Mouse (Mus musculus): Measurements from ENCODE around the gene Nckap5.
"Not testable (repeated sequence)": the region's sequence is repeated elsewhere in the genome, so short reads cannot be mapped to it uniquely, and the experiment has no call there.

The Nckap5 gene

DNA sequence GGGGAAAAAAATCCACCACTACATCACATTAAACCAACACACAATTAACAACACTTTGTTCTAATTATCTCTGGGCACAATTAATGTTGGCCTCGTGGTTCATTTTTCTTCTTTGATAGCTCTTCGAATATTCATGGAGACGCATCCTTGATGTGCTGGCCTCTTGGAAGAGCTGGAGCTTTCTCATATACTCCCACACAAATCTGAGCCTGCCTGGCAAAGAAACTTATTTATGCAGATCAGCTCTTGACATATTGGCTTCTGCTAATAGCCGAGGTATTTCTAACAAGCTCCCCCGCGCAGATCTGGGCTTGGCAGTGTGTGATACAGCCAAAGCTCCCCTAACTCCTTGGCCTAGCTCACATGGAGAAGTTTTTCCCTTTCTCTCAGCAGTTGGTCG lies 621.5 kb downstream of the Nckap5 start:
- in situ Hi-C loops (cut with MboI, MseI), result no loop called here

DNA sequence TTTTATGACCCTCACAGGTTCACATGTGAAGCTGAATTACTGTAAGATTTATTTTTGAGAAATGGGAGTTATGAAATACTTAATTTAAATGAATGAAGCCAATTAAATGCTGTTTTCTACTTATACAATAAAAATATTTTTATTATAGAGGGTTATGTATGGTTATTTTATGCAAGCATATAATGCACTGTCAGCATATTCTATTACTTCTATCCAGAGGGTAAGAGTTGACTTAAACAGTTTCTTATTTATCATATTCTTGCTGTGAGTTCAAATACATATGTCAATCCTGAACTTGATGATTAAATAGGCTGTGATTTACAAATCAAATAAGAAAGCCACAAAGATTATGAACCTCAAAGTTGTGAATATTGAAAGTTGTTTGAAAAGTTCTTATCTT lies 633.7 kb downstream of the Nckap5 start:
- in situ Hi-C loops (cut with MboI, MseI), result loop anchor here (10.0 kb wide), 1 partner anchor 1392 kb away; no protein-coding TSS in a partner anchor

DNA sequence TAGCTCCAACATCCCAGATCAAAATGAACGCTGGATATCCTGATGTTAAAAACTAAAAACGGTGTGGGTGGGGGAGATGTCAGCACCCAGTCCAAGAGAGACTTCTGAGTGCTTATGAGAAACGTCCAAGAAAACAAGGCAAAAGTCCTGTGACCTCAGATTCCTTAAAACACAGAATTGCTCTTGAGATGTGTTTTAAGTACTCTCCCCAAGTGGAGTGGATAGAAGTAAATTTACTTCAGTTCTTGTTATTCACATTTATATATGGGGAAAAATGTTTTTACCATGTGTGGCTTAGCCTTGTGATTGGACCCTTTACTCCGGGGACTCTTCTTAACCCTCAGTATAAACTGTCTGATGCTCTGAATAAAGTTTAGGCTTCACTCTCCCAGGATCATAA lies 640.2 kb downstream of the Nckap5 start:
- in situ Hi-C loops (cut with MboI, MseI), result loop anchor here (10.0 kb wide), 1 partner anchor 1386 kb away; no protein-coding TSS in a partner anchor

DNA sequence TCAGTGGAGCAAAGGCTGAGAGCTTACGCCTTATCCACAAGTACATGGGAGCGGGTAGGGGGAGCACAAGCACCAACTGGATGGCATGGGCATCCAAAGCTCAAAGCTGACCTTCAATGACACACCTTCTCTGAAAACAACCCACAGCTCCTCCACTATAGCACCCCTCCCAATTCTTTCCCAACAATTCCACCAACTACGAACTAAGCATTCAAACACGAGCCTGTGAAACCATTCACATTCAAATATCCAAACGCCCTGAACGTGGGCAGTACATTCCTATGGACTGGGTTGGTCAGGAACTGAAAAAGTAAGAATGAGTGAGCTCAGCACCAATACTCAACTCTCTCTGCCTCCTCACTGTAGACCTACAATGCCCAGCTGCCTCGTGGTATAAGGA lies 646.8 kb downstream of the Nckap5 start:
- in situ Hi-C loops (cut with MboI, MseI), result no loop called here

DNA sequence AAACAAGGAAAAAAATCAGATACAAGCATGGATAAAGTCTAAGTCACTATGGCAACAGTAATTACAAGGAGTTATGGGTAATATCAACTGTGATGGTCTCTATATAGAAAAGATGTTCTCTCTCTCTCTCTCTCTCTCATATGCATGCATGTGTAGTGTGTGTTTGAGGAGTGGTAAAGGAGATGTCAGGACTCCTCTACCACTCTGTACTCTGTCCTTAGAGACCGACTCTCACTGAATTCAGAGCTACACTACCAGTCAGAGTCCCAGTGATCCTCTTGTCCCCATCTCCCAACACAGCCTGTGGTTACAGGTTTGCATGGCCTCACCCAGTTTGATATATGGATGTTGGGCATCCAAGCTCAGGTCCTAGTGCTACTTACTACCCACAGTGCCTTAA lies 662.0 kb downstream of the Nckap5 start:
- in situ Hi-C loops (cut with MboI, MseI), result no loop called here

DNA sequence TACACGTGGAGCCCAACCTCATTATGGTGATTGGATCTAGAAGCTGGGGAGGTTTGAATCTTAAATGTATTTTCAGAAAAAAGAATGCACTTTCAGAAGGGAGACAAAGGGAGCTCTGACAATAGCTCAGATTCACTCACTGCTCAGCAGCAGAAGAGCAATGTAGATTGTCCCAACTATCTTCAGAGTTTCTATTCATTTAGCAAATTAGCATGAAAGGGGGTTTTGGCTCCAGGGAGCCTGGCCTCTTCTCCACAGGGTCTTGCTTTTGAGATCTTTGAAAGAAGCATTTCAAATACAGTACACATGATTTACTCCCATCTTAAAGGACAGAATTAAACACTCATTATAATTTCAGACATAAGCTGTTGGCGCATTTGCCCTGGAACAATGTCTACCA lies 662.5 kb downstream of the Nckap5 start:
- in situ Hi-C loops (cut with MboI, MseI), result no loop called here

DNA sequence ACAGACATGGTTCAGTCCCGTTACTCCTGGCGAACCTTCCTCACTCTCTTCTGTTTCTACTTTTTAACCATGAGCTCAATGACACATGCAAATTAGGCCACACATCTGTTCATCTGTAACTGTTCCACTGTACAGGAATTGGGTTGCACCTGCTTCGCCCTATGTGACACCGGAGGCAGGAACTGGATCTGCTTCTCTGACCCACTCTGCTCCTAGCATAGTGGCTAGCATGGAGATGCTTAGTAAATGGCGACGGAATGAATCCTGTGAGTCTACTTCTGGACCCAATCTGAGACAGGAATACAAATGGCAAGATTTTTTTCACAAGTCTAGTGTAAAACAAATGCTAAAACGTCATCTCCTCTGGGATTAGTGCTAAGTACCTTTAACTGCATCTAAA lies 663.1 kb downstream of the Nckap5 start:
- in situ Hi-C loops (cut with MboI, MseI), result no loop called here

DNA sequence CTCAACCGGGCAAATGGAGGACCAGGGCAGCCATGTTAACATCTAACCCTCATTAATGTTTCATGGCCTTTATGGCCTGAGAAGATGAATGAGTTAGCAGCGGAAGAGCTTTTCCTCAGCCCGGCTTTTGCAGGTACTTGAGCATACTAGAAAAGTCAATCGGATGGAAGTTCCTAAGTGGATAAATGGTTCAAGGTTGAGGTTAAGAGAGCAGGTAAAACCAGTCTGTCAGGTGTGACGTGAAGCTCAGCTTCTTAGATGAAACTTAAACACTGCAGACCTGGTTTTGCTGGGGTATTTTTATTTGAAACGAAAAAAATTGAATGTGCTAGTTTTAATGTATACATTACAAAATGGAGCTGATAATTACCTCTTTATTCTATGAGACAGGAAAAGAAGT lies 671.3 kb downstream of the Nckap5 start:
- in situ Hi-C loops (cut with MboI, MseI), result no loop called here

DNA sequence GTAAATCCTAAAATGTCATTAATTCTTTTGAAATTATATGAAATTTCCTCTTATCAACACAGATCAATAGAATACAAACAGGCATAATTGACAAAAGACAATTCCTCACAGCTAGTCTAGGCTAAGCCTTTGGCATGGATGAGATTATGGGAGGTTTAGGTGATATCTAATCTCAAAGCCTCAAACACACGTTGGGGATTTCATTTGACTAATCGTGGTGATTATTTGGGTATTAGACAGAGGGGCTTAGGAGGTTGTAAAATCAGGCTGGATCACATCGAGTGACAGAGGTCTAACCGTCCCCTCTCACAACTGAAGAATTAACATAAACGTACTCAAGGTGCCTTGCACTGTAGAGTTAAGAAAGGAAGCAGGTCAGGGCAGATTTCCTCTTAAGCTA lies 674.8 kb downstream of the Nckap5 start:
- in situ Hi-C loops (cut with MboI, MseI), result no loop called here

DNA sequence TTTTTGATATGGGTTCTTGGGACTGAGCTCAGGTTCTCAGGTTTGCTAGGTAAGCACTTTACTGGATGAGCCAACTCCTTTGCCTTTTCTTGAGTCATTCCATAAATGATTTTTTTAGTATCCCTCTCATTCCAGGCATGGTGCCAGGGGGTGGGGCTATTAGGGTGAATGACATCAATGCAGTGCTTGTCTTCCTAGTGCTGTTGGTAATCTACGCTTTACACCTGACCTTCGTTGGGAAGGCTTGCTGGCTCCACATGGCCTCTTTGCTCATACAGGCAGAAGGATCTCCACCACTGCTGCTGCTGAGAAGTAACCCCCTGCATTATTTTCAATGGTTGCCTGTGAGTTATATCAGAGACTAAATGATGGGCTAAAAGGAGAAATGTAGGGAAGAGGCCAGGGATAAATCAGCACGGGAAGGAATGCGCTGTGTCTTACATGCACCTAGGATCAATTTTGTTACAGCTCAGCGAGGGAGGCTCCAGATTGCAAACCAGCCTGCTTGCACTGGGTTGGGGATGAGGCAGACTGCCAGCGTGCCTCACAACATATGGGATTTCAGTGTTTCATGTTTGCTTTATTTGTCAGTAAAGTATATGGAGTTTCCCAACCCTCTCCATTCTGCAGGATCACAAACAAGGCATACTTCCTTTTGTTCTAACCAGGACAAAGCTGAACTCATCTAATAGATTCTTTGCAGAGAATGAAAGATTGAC lies 676.9 kb downstream of the Nckap5 start:
- in situ Hi-C loops (cut with MboI, MseI), result no loop called here

DNA sequence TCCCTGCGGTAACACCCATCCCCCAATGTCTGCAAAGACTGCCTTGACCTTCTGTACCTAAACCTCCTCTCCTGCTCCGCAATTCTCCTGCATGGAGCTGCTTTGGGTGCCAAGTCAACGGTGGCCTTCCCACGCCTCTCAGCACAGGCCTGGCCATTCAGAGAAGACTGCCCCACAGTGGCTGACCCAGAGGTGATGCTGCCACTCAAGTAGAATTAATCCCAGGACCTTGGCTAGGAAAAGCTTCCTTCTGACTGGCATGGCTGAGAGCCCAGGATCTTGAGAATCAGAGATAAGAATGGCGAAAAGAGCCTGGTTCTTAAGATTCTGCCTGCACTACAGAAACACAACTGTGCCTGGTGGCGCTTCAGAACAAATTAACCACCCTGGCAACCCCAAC lies 678.4 kb downstream of the Nckap5 start:
- in situ Hi-C loops (cut with MboI, MseI), result no loop called here

DNA sequence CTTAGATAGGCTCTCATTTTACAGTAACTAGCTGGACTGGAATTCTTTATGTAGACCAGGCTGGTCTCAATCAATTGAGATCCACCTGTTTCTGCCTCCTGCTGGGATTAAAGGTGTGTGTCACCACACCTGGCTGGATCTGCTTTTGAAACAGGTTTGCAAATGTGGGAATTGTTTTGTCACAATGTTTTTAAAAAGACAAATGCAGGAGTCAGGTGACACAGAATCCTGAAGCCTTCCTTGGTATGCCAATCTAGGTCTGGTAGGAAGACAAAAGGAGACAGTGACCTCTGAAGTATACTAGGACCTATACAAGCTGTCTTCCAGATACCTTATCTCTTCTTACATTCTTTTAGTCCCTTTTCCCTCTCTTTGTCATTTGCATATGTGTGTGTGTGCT lies 680.6 kb downstream of the Nckap5 start:
- in situ Hi-C loops (cut with MboI, MseI), result no loop called here

DNA sequence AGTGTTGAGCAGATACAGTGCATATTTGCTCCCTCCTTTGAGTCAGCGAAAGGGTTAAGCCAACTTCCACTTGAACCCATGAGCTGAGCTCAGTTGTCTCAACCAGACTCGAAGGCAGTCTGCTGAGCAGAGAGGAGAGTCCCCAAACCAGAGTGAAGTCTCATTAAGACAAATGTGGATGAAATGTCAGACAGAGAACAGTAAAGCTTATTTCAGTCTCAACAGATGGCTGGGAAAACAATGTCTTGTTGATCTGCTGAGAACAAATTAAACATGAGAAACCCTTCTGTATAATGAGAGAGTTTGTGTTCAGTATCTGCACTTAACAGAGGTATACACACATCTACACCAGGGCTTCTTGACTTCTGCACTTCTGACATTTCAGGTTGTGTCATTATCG lies 694.9 kb downstream of the Nckap5 start:
- in situ Hi-C loops (cut with MboI, MseI), result no loop called here

DNA sequence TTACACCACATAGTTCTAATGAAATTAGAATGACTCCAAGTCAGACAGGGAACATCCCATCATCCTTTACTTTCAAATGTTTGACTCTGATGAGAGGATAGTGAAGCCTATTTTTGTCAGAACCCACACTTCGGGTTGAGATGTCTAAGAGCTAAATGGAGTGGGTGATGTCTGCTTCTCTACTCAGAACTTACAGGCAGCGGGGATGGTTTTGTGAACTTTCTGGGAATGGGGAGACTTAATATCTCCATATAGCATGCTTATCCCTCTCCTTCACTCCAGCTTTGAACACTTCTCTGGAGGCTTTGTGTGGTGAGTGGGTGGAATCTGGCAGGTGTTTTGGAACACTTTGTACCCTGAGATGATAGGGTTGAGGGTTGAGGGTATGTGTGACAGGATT lies 698.3 kb downstream of the Nckap5 start:
- in situ Hi-C loops (cut with MboI, MseI), result no loop called here

DNA sequence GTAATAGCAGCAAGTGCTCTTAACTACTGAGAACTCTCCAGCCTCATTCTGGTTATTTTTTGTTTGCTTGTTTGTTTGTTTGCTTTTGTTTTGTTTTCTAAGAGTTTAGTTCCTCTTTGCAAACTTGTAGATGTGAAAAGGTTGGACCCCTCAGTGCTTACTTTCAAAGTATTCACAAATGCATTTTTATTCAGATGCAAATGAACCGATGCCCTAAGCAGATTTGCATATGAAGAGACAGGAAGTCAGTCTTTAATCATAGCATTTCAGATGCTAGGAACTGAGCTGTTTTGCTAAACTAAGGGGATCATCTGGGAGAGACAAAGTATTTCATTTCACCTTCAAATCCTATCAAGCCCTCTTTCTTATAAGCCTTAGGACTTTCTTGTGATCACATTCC lies 701.5 kb downstream of the Nckap5 start:
- in situ Hi-C loops (cut with MboI, MseI), result no loop called here

DNA sequence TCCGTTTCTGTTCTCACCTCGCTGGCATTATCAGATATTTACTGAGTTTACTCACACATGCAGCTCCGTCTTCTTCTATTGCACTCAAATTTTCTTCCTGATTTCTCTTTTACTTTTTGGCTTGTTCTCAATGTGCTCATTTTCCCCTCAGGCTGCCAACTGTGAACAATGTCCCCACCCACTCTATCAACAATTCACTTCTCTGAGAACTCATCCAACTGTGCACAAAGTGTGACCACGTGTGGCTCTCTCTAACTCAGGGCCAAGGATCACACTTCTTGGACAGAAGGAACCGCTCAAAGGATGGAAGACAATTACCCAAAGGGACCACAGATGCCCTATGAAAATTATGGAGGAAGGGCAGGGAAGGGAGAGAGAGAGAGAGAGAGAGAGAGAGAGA lies 707.5 kb downstream of the Nckap5 start:
- in situ Hi-C loops (cut with MboI, MseI), result no loop called here

DNA sequence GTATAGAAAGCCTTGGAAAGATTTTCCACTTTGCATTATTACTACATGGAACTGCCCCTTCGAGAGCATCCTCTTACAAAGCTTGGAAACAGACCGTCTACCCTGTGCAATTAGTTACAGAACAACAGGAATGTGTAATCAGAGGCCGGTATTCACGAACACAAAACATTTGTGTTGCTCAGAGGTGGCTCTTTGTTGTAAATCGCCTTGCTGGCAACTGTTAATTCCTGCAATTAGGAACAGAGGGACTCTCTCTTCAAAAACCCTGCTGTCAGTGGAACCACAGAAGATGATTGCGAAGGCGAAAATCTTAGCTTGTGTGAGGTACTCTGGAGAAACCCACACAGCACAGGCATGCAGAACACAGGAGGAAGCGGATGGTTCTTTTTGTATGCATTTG lies 710.1 kb downstream of the Nckap5 start:
- in situ Hi-C loops (cut with MboI, MseI), result no loop called here

DNA sequence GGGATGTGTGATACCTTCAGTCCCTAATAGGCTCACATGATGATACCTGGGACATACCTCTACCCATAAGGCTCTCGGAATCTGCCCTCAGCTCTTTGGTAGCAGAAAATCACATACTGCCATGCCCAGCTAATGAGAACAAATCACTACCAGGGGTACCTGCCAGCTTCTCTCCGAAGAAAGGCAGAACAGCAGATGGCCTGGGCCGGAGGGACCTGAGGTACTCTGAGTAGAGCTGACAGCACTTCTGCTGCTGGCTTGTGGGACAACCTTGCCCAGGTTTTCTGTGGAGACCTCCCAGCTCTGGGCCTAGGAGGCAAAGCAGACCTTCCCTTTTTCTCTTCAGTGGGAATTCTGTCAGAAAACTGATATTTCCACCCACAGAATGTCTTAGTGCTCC lies 714.6 kb downstream of the Nckap5 start:
- in situ Hi-C loops (cut with MboI, MseI), result no loop called here

DNA sequence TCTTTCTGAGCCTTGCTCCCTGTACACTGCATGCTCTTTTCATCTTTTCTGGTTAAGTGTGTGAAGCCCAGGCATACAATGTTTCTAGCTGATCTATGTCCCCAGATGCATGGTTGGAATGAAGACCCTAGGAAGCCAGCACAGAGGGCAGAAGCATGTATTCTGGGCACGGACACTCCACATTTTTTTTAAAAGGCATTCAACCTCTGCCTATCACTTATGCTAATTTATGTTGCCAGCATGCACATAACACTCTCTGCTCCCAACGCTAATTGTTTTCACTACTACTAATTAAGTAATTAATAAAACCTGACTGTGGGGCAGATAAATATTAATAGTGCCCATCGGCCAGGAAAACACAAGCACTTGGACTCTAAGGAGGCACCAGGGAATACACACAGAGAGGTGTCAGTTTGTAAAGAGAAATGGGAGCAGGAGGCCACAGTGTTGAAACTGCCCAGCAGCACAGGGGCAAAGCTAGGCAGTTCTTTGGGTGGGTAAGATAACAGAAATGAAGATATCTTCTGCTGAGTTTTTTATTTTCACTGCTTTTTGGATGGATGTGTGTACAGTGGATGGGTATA lies 724.8 kb downstream of the Nckap5 start:
- in situ Hi-C loops (cut with MboI, MseI), result no loop called here

DNA sequence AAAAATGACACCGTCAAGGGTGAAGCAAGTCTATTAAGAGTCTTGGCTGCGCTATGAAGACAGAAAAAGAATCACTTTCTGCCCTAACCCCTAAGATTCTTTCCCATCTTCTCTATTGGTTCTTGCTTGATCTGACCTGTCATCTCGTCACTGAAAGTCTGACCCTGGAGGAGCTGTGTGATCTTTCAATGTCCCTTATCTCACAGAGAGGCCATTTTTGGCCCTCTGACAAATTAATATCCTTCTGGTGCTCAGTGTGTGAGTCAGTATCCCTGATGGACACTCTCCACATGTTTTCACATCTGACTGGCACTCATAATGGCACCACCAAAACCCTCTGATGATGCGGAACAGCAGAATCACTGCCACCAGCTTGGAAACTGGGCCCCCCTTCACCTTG lies 736.3 kb downstream of the Nckap5 start:
- in situ Hi-C loops (cut with MboI, MseI), result no loop called here

DNA sequence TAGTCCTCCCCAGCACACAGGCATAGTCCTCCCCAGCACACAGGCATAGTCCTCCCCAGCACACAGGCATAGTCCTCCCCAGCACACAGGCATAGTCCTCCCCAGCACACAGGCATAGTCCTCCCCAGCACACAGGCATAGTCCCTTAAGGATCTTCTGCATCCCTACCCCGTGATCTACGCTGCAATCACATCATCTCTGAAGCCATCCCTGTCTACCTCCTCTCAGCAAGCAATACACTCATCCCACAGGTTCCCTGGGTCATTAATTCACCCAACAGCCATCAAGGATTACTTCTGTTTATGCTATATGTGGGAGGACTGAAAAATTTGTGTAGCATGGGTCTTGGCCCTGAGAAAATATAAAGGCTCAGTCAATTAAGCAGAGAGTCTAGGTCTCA lies 738.6 kb downstream of the Nckap5 start:
- in situ Hi-C loops (cut with MboI, MseI), result not testable (repeated sequence)

DNA sequence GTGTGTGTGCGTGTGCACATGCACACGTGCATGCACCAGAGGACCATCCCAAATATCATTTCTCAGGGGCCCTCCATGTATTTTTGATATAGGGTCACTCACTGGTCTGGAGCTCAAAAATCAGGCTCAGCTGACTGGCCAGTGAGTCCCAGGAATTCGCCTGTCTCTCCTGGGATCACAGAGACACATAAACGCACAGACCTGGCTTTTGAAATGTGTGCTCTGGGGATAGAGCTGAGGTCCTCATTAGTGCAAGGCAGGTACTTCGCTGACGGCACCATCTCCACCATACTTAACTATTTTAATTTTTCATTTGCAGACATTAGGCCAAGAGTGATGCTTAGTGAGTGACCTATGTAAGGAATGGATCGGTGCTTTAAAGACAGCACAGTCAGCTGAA lies 743.4 kb downstream of the Nckap5 start:
- in situ Hi-C loops (cut with MboI, MseI), result loop anchor here (10.0 kb wide), 1 partner anchor 752 kb away; no protein-coding TSS in a partner anchor

DNA sequence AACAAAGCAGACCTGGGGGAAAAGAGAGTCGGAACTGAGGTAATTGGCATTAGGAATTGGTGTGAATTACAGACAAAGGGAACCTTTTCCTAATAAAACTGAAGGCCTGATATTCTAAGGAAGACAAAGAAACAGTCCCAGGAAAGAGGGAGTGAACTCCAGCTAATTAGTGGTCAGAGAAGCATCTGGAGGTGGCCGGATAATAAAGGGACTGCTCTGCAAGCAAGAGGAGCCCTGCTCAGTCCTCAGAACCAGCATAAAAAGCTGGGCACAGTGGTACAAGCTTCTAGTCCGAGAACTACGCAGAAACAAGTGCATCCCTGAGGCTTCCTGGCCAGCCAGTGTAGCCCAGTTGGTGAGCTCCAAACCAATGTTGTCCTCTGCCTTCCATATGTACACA lies 754.3 kb downstream of the Nckap5 start:
- in situ Hi-C loops (cut with MboI, MseI), result no loop called here

DNA sequence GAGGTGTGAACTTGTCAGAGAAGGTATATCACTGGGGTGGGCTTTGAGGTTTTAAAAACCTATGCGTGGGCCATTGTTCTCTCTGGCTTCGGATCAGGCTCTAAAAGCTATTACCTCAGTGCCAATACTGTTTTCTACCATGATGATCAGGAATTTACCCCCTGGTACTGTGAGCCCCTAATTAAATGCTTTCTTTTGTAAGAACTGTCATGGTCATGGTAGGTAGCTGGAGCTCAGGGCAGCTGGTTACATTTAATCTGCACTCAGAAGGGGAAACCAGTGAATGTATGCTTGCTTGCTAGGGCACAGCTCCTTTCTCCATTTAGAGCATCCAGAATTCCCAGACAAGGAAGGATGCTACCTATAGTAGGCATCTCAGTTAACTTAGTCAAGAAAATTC lies 759.7 kb downstream of the Nckap5 start:
- in situ Hi-C loops (cut with MboI, MseI), result no loop called here
